Mouse (Mus musculus) CH12.LX (cell line): ENCODE results near the gene Stox2. TPM values are rescaled to one million over a fixed set of nuclear protein-coding genes. Genes with fewer than 3 reads are reported as not detected.

Experiments
- DNase-seq: peaks from one replicate; pipeline ENCODE4 v3.0.0-alpha.2; 2013; ENCODE audit errors: extremely low read depth
- H3K27ac ChIP-seq: 2 replicates; pipeline ENCODE4 v1.5.1; 2012; ENCODE audit warnings: low read depth, mild to moderate bottlenecking, control low read depth, moderate library complexity; ENCODE audit not compliant: insufficient read depth
- H3K27me3 ChIP-seq: replicated peaks from 2 replicates; pipeline ENCODE3; 2012; ENCODE audit warnings: inconsistent platforms
- H3K36me3 ChIP-seq, 2 experiments: replicated peaks in 1 of 2; 2 replicates each; pipeline versions ENCODE3 to v1.6.1; 2012; ENCODE audit warnings: inconsistent platforms in 1 of 2, low read length in 1 of 2, mild to moderate bottlenecking in 1 of 2, mixed read lengths in 1 of 2, moderate library complexity in 1 of 2; ENCODE audit not compliant: control insufficient read depth in 1 of 2, insufficient read depth in 1 of 2
- H3K4me1 ChIP-seq, 2 experiments: 2 replicates each; pipeline ENCODE4 v1.6.1; 2012; ENCODE audit warnings: inconsistent platforms in 1 of 2, moderate library complexity in 1 of 2; ENCODE audit not compliant: insufficient read depth in 2 of 2, control insufficient read depth in 1 of 2
- H3K4me2 ChIP-seq: 2 replicates; pipeline ENCODE4 v1.6.1; 2012; ENCODE audit warnings: low read depth, mild to moderate bottlenecking, control low read depth; ENCODE audit not compliant: poor library complexity, insufficient read depth, severe bottlenecking
- H3K4me3 ChIP-seq, 3 experiments: fragments of 150-350 bp in 1 of 3; sonication (generic) in 1 of 3; replicated peaks in 1 of 3; 2 replicates each; pipeline versions ENCODE3 to v1.5.1; 2011 to 2012; ENCODE audit warnings: low read depth in 2 of 3, low read length in 2 of 3, mild to moderate bottlenecking in 2 of 3, moderate library complexity in 2 of 3, control low read depth in 1 of 3, improper control_type of control experiment in 1 of 3, inconsistent platforms in 1 of 3, mixed read lengths in 1 of 3; ENCODE audit not compliant: poor library complexity in 1 of 3
- H3K79me2 ChIP-seq: replicated peaks from 2 replicates; pipeline ENCODE4 v1.6.1; 2012; ENCODE audit warnings: mild to moderate bottlenecking, moderate library complexity; ENCODE audit not compliant: control insufficient read depth, poor library complexity, insufficient read depth, severe bottlenecking; ENCODE audit errors: extremely low read depth
- H3K9ac ChIP-seq: 2 replicates; pipeline ENCODE4 v1.6.1; 2012; ENCODE audit warnings: low read depth, mild to moderate bottlenecking, control low read depth, moderate library complexity; ENCODE audit not compliant: insufficient read depth
- H3K9me3 ChIP-seq: replicated peaks from 2 replicates; pipeline ENCODE3; 2012; ENCODE audit warnings: low read length, inconsistent platforms, mixed read lengths
- CHD1 ChIP-seq: IDR thresholded peaks from 2 replicates; pipeline ENCODE4 v1.6.1; 2012; ENCODE audit warnings: low read depth, low read length, improper control_type of control experiment, inconsistent platforms
- CTCF ChIP-seq, 2 experiments: IDR thresholded peaks in 1 of 2; conservative IDR thresholded peaks in 1 of 2; 2 replicates each; pipeline ENCODE4 v1.5.1; 2011 to 2012; ENCODE audit warnings: low read depth in 2 of 2, low read length in 2 of 2, improper control_type of control experiment in 1 of 2, inconsistent platforms in 1 of 2, mild to moderate bottlenecking in 1 of 2, moderate library complexity in 1 of 2
- ETS1 ChIP-seq: conservative IDR thresholded peaks from 2 replicates; pipeline ENCODE4 v1.6.1; 2012; ENCODE audit warnings: low read depth, mild to moderate bottlenecking, inconsistent platforms, low read length, improper control_type of control experiment, moderate library complexity
- JUND ChIP-seq: conservative IDR thresholded peaks from 2 replicates; pipeline ENCODE4 v1.6.1; 2011; ENCODE audit warnings: low read depth, low read length, improper control_type of control experiment
- KAT2A ChIP-seq: IDR thresholded peaks from 2 replicates; pipeline ENCODE4 v1.6.1; 2012; ENCODE audit warnings: low read length, improper control_type of control experiment, inconsistent platforms; ENCODE audit not compliant: insufficient replicate concordance
- MAFK ChIP-seq: IDR thresholded peaks from 2 replicates; pipeline ENCODE4 v1.6.1; 2011; ENCODE audit warnings: low read length, improper control_type of control experiment; ENCODE audit not compliant: insufficient replicate concordance
- MAX ChIP-seq: IDR thresholded peaks from 2 replicates; pipeline ENCODE4 v1.6.1; 2011; ENCODE audit warnings: low read length, improper control_type of control experiment
- MAZ ChIP-seq: IDR thresholded peaks from 2 replicates; pipeline ENCODE4 v1.6.1; 2012; ENCODE audit warnings: low read depth, mild to moderate bottlenecking, inconsistent platforms, low read length, improper control_type of control experiment, moderate library complexity
- MEF2A ChIP-seq: IDR thresholded peaks from 2 replicates; pipeline ENCODE4 v1.6.1; 2014; ENCODE audit warnings: low read depth, mild to moderate bottlenecking, inconsistent platforms, low read length, improper control_type of control experiment, borderline replicate concordance
- MYC ChIP-seq: IDR thresholded peaks from 2 replicates; pipeline ENCODE4 v1.6.1; 2011; ENCODE audit warnings: low read depth, mild to moderate bottlenecking, improper control_type of control experiment, low read length
- NELFE ChIP-seq: IDR thresholded peaks from 2 replicates; pipeline ENCODE4 v1.6.1; 2011; ENCODE audit warnings: low read depth, low read length, improper control_type of control experiment
- NRF1 ChIP-seq: IDR thresholded peaks from 2 replicates; pipeline ENCODE4 v1.6.1; 2014; ENCODE audit warnings: low read depth, mild to moderate bottlenecking, inconsistent platforms, low read length, improper control_type of control experiment, moderate library complexity
- PAX5 ChIP-seq: IDR thresholded peaks from 2 replicates; pipeline ENCODE4 v1.6.1; 2012; ENCODE audit warnings: low read length, inconsistent platforms, mixed read lengths
- POLR2A ChIP-seq: IDR thresholded peaks from 2 replicates; pipeline ENCODE4 v1.6.1; 2011; ENCODE audit warnings: low read depth, mild to moderate bottlenecking, improper control_type of control experiment, low read length
- POLR2AphosphoS2 ChIP-seq: IDR thresholded peaks from 2 replicates; pipeline ENCODE4 v1.6.1; 2011; ENCODE audit warnings: low read depth, low read length, improper control_type of control experiment
- SIN3A ChIP-seq: IDR thresholded peaks from 2 replicates; pipeline ENCODE4 v1.6.1; 2012; ENCODE audit warnings: low read length, improper control_type of control experiment, inconsistent platforms
- SMC3 ChIP-seq: IDR thresholded peaks from 2 replicates; pipeline ENCODE4 v1.6.1; 2011; ENCODE audit warnings: low read depth, low read length, improper control_type of control experiment
- USF2 ChIP-seq: conservative IDR thresholded peaks from 2 replicates; pipeline ENCODE4 v1.6.1; 2011; ENCODE audit warnings: low read depth, low read length, improper control_type of control experiment
- dilution Hi-C: fragments of 300-500 bp; cut with MboI; formaldehyde crosslinking; loops from 2 replicates; pipeline ENCODE4 v1.14.3; 2020; ENCODE audit warnings: low sequenced_read_pairs; ENCODE audit not compliant: extremely low pct_unique_long_range_greater_than_20kb, extremely low pct_ligation_motif_present
- in situ Hi-C: fragments of 300-500 bp; cut with MboI; formaldehyde crosslinking; loops from 3 replicates; pipeline ENCODE4 v1.14.3; 2019; ENCODE audit warnings: low sequenced_read_pairs, low pct_ligation_motif_present, low pct_unique_long_range_greater_than_20kb, mixed read lengths
- polyA plus RNA-seq: library from polyadenylated mRNA; unstranded; fragments of >175 nt; gene quantifications from 2 replicates; pipeline ENCODE4 v1.2.1, GENCODE M21; 2012; ENCODE audit warnings: low read depth; ENCODE audit not compliant: insufficient read length
- total RNA-seq, 2 experiments: library from RNA; depleted of rRNA; stranded (reverse); fragments of 300-350 nt in 1 of 2; fragments of >200 nt in 1 of 2; gene quantifications; 2 replicates each; pipeline ENCODE4 v1.2.3; 2012 to 2014

Stox2 gene
- total and polyA plus RNA-seq, 3 experiments, result 0.23 to 1.0 (median 0.42) TPM

DNA sequence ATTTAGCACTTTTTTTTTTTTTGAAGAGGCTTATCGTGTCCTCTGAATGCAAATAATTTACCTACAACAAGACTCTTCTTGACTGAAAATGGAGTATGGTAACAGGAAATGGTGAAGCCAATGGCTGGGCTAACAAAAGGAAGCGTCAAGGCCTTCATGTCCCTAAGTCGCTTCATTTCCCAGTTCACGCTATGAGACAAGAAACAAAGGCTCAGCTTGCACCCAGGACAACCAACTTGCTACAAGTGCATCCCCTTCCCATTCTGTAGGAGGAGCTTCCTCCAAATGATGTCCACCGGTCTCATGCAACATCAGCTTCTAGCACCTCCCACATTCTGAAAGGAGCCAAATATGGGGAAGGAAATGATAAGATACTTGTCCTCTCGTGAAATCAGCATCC is 160.7 kb downstream of the Stox2 start:
- no peak overlapping the region for H3K4me2 ChIP-seq
- TF ChIP-seq POLR2AphosphoS2 (no peak), PAX5 (no peak), MAZ (no peak), MYC (no peak), USF2 (no peak), NELFE (no peak), SMC3 (no peak), KAT2A (no peak), CHD1 (no peak), POLR2A (no peak), MAX (no peak), NRF1 (no peak), ETS1 (no peak), MAFK (no peak), MEF2A (no peak), SIN3A (no peak)
- TF ChIP-seq, all 38 proteins: peak for 0
- H3K27ac ChIP-seq, result no peak overlapping the region
- H3K27me3 ChIP-seq, result no peaks in the 10 kb centered on the region
- in situ Hi-C loops (no loop called here), dilution Hi-C loops (no loop called here)
- no peak overlapping the region for H3K9ac ChIP-seq
- H3K4me3 ChIP-seq, result no peak overlapping the region
- H3K9me3 ChIP-seq, result peaks cover 18% of the 10 kb centered on the region
- DNase-seq, result no peak
- H3K36me3 ChIP-seq, result no peaks in the 10 kb centered on the region
- H3K79me2 ChIP-seq, result no peaks in the 10 kb centered on the region
- H3K4me1 ChIP-seq, result no peaks in the 10 kb centered on the region

DNA sequence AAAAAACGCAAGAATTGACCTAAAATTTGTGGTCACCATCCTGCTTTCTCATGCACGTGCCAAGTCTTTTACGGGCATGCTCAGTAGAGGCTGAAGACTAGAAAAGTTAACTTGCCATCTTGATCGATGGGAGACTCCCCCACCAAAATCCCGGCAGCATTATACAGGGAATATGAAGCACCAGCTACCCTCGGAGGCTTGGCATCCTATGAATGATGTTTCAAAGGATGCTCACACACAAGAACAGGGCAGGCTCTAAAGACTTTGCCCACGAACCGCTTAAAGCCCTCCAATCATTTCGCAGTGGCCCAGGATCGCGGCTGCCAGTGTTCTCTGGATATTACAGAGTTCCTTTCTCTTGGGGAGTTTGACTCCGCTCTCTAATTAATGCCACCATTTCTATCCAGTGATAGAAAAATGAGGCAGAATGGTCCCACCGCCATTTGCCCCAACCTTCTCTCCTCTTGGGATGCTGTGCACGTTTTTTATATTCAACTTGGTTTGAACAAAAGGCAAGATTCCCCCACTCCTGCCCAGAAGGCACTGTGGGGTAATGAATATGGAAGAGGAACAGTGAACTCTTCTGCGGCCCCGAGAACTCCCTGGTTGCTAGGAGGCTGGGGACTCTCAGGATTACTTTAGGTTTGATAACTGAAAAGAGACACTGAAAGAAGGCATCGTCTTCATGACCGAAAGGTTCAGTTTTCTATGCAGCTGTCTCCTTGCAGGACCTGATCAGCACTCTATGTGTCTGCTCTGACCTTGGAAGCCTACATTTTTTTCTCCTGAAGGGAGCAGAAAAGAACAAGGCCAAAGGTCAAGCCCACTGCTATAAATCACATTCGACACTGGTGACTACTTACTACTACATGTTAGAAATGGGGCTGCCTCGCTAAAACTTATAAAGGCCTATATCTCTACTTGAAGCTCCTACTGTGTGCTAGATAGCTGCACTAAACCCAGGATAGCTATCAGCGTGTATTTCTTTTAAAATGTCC is 161.5 kb downstream of the Stox2 start:
- Histone ChIP-seq H3K27ac (no peak overlapping the region), H3K9me3 (peaks cover 18% of the 10 kb centered on the region), H3K27me3 (no peaks in the 10 kb centered on the region), H3K36me3 (no peaks in the 10 kb centered on the region), H3K79me2 (no peaks in the 10 kb centered on the region), H3K4me2 (no peak overlapping the region), H3K9ac (no peak overlapping the region), H3K4me1 (no peaks in the 10 kb centered on the region), H3K4me3 (no peak overlapping the region)
- TF ChIP-seq JUND, result no peak
- TF ChIP-seq SIN3A, result no peak
- TF ChIP-seq ETS1, result no peak
- TF ChIP-seq MYC, result no peak
- TF ChIP-seq CTCF (conservative IDR thresholded peaks at IDR 0.05 in 1 of 2, IDR thresholded peaks at IDR 0.05 in 1 of 2; ENCODE audit: low read depth in 2 of 2, low read length in 2 of 2), result no peak
- dilution Hi-C loops (no loop called here), in situ Hi-C loops (no loop called here)
- no peak for DNase-seq
